Mouse (Mus musculus) limb, embryonic 15.5 days (tissue): ENCODE results near the gene Ccdc9. TPM values are rescaled to one million over a fixed set of nuclear protein-coding genes. Genes with fewer than 3 reads are reported as not detected.

Experiments used
- ATAC-seq: fragments of 200-750 bp; cut with Nextera tagmentation; 2 replicates; pipeline ENCODE4 v1.8.0; 2017; ENCODE audit warnings: low read depth, moderate TSS enrichment; ENCODE audit not compliant: insufficient number of reproducible peaks, low FRiP score, low TSS enrichment
- H3K27ac ChIP-seq: fragments of 300-500 bp; sonication (generic); 2 replicates; pipeline ENCODE4 v1.5.1; 2015; ENCODE audit warnings: moderate library complexity, mild to moderate bottlenecking, inconsistent platforms
- H3K27me3 ChIP-seq: fragments of 300-500 bp; sonication (generic); 2 replicates; pipeline ENCODE4 v1.6.1; 2015; ENCODE audit warnings: inconsistent platforms
- H3K36me3 ChIP-seq: fragments of 300-500 bp; sonication (generic); 2 replicates; pipeline ENCODE4 v1.6.1; 2015; ENCODE audit warnings: inconsistent platforms
- H3K4me1 ChIP-seq: fragments of 300-500 bp; sonication (generic); 2 replicates; pipeline ENCODE4 v1.6.1; 2015; ENCODE audit warnings: inconsistent platforms
- H3K4me2 ChIP-seq: fragments of 300-500 bp; sonication (generic); 2 replicates; pipeline ENCODE4 v1.6.1; 2015; ENCODE audit warnings: mild to moderate bottlenecking, inconsistent platforms
- H3K4me3 ChIP-seq: fragments of 300-500 bp; sonication (generic); 2 replicates; pipeline ENCODE4 v1.5.1; 2015; ENCODE audit warnings: mild to moderate bottlenecking, inconsistent platforms
- H3K9ac ChIP-seq: fragments of 300-500 bp; sonication (generic); 2 replicates; pipeline ENCODE4 v1.6.1; 2015; ENCODE audit warnings: inconsistent platforms
- H3K9me3 ChIP-seq: fragments of 300-500 bp; sonication (generic); 2 replicates; pipeline ENCODE4 v1.6.1; 2016; ENCODE audit warnings: inconsistent platforms
- WGBS: fragments of 180-500 bp; shearing (Covaris S2); methylation state at CpG from one replicate; pipeline ENCODE4 v1.1.7; 2015; 5-methylcytosine and 5-hydroxymethylcytosine counted together
- polyA plus RNA-seq: library from polyadenylated mRNA; unstranded; fragments of >200 nt; fragmentation: Nextera tagmentation; extraction: Ambion mirVana; gene quantifications from 2 replicates; pipeline ENCODE4 v1.2.1, GENCODE M21; 2015

Gene Ccdc9
- polyA plus RNA-seq, 1 experiment from 2014 or later, result 26.6 TPM

GRCm38 (mm10) chr7:16229869-16230268, 56.7 kb downstream of the Ccdc9 start:
- no peak overlapping the region for H3K27ac ChIP-seq
- no peak for ATAC-seq
- no peaks in the 10 kb centered on the region for H3K27me3 ChIP-seq
- H3K9ac ChIP-seq, result no peak overlapping the region
- H3K9me3 ChIP-seq, result no peaks in the 10 kb centered on the region
- H3K4me2 ChIP-seq, result no peak overlapping the region
- no peak overlapping the region for H3K4me3 ChIP-seq
- no peaks in the 10 kb centered on the region for H3K36me3 ChIP-seq
- WGBS, result 29% methylated on average over 5 of the region's 5 CpGs
- 0 out of 2 replicates have a peak, but pooled peaks cover 3% of the 10 kb centered on the region for H3K4me1 ChIP-seq

Other genes with a start within 250 kb of the Ccdc9 start
- 7.2 and 7.5 TPM in 2 replicates for gene Bicra, start 238.9 kb downstream of the Ccdc9 start, polyA plus RNA-seq
- gene Zfp541, start 225.0 kb downstream of the Ccdc9 start, polyA plus RNA-seq, result 0.07 TPM in 1 of 2 replicates, not detected in the other
- 238 and 277 TPM in 2 replicates for gene Napa, start 188.3 kb downstream of the Ccdc9 start, polyA plus RNA-seq
- 31.2 and 32.7 TPM in 2 replicates for gene Kptn, start 166.9 kb downstream of the Ccdc9 start, polyA plus RNA-seq
- 0.08 and 0.14 TPM in 2 replicates for gene Slc8a2, start 157.0 kb downstream of the Ccdc9 start, polyA plus RNA-seq
- 18.3 and 19.8 TPM in 2 replicates for gene Meis3, start 111.7 kb downstream of the Ccdc9 start, polyA plus RNA-seq
- gene Dhx34, start 64.8 kb downstream of the Ccdc9 start, polyA plus RNA-seq, result 12.1 and 13.5 TPM in 2 replicates
- 0.17 and 0.26 TPM in 2 replicates for gene C5ar2, start 42.6 kb downstream of the Ccdc9 start, polyA plus RNA-seq
- gene C5ar1, start 27.3 kb downstream of the Ccdc9 start, polyA plus RNA-seq, result 5.3 and 5.4 TPM in 2 replicates
- 23.9 and 28.1 TPM in 2 replicates for gene Inafm1, start 13.2 kb downstream of the Ccdc9 start, polyA plus RNA-seq
- 6.4 and 7.0 TPM in 2 replicates for gene Bbc3, start 21.6 kb upstream of the Ccdc9 start, polyA plus RNA-seq
- gene Sae1, start 101.0 kb upstream of the Ccdc9 start, polyA plus RNA-seq, result 282 and 287 TPM in 2 replicates
- 12.3 and 14.1 TPM in 2 replicates for gene Zc3h4, start 114.1 kb upstream of the Ccdc9 start, polyA plus RNA-seq
- 36.6 and 39.2 TPM in 2 replicates for gene Tmem160, start 166.0 kb upstream of the Ccdc9 start, polyA plus RNA-seq
- gene Npas1, start 190.9 kb upstream of the Ccdc9 start, polyA plus RNA-seq, result 0.20 and 0.22 TPM in 2 replicates